Mouse (Mus musculus) E14TG2a.4 (cell line): ENCODE data around the gene Tenm3.

Experiments used
- H3K27me3 ChIP-seq: 2 replicates; pipeline ENCODE4 v1.6.1; 2014; ENCODE audit warnings: low read length, control low read depth; ENCODE audit not compliant: insufficient read depth
- H3K36me3 ChIP-seq: 2 replicates; pipeline ENCODE4 v1.6.1; 2014; ENCODE audit warnings: low read length, control low read depth; ENCODE audit not compliant: insufficient read depth
- H3K4me1 ChIP-seq: replicated peaks from 2 replicates; pipeline ENCODE4 v1.6.1; 2014; ENCODE audit warnings: low read depth, low read length, control low read depth
- H3K4me3 ChIP-seq: replicated peaks from 2 replicates; pipeline ENCODE4 v1.5.1; 2014; ENCODE audit warnings: mild to moderate bottlenecking, low read length
- H3K9me3 ChIP-seq: 2 replicates; pipeline ENCODE4 v1.6.1; 2014; ENCODE audit warnings: low read length, control low read depth
- CTCF ChIP-seq: conservative IDR thresholded peaks from 2 replicates; pipeline ENCODE4 v1.5.1; 2014; ENCODE audit warnings: low read length
- NANOG ChIP-seq: IDR thresholded peaks from 2 replicates; pipeline ENCODE4 v1.6.1; 2014; ENCODE audit warnings: borderline replicate concordance, low read length, mixed read lengths
- POU5F1 ChIP-seq: IDR thresholded peaks from 2 replicates; pipeline ENCODE4 v1.6.1; 2014; ENCODE audit warnings: low read length, borderline replicate concordance

Tenm3 gene

GRCm38 (mm10) chr8:48367164-48367563, 476.6 kb downstream of the Tenm3 start:
- Histone ChIP-seq H3K36me3 (no peaks in the 10 kb centered on the region), H3K9me3 (no peaks in the 10 kb centered on the region), H3K27me3 (no peaks in the 10 kb centered on the region), H3K4me1 (no peaks in the 10 kb centered on the region), H3K4me3 (no peak overlapping the region)
- TF ChIP-seq POU5F1 = no peak
- no peak for TF ChIP-seq CTCF
- TF ChIP-seq NANOG = no peak

- Histone ChIP-seq H3K36me3 (no peaks in the 10 kb centered on the region), H3K9me3 (no peaks in the 10 kb centered on the region), H3K27me3 (no peaks in the 10 kb centered on the region), H3K4me1 (no peaks in the 10 kb centered on the region), H3K4me3 (no peak overlapping the region)
- TF ChIP-seq POU5F1 (no peak), NANOG (no peak), CTCF (no peak)
Observed at GRCm38 (mm10) chr8:48356849-48357248, 486.9 kb downstream of the Tenm3 start.

- H3K4me1 ChIP-seq = peaks cover 4% of the 10 kb centered on the region; the same call in 1 of the 2 replicates
- no peak overlapping the region for H3K4me3 ChIP-seq
- H3K9me3 ChIP-seq = no peaks in the 10 kb centered on the region
- H3K27me3 ChIP-seq = no peaks in the 10 kb centered on the region
- no peak for TF ChIP-seq POU5F1
- TF ChIP-seq CTCF = no peak
- TF ChIP-seq NANOG = no peak
- H3K36me3 ChIP-seq = no peaks in the 10 kb centered on the region
Observed at GRCm38 (mm10) chr8:48353458-48353857, 490.3 kb downstream of the Tenm3 start.

GRCm38 (mm10) chr8:48348901-48349300, 494.9 kb downstream of the Tenm3 start:
- no peak overlapping the region for H3K4me3 ChIP-seq

GRCm38 (mm10) chr8:48348386-48348785, 495.4 kb downstream of the Tenm3 start:
- TF ChIP-seq CTCF = no peak
- TF ChIP-seq POU5F1 = no peak
- no peak for TF ChIP-seq NANOG
- H3K9me3 ChIP-seq = no peaks in the 10 kb centered on the region
- no peaks in the 10 kb centered on the region for H3K27me3 ChIP-seq
- H3K36me3 ChIP-seq = no peaks in the 10 kb centered on the region
- H3K4me1 ChIP-seq = peaks cover 4% of the 10 kb centered on the region; the same call in 1 of the 2 replicates
- H3K4me3 ChIP-seq = no peak overlapping the region

More at GRCm38 (mm10) chr8:48348901-48349300, 494.9 kb downstream of the Tenm3 start:
- peaks cover 4% of the 10 kb centered on the region; the same call in 1 of the 2 replicates for H3K4me1 ChIP-seq
- no peaks in the 10 kb centered on the region for H3K27me3 ChIP-seq
- TF ChIP-seq NANOG (no peak), POU5F1 (no peak), CTCF (no peak)
- no peaks in the 10 kb centered on the region for H3K36me3 ChIP-seq
- H3K9me3 ChIP-seq = no peaks in the 10 kb centered on the region

GRCm38 (mm10) chr8:48343067-48343420, 500.7 kb downstream of the Tenm3 start:
- TF ChIP-seq POU5F1 = no peak
- no peak for TF ChIP-seq NANOG
- no peak for TF ChIP-seq CTCF
- Histone ChIP-seq H3K36me3 (no peaks in the 10 kb centered on the region), H3K27me3 (no peaks in the 10 kb centered on the region), H3K4me3 (no peak overlapping the region), H3K4me1 (0 out of 2 replicates have a peak, but pooled peaks cover 3% of the 10 kb centered on the region), H3K9me3 (no peaks in the 10 kb centered on the region)

- TF ChIP-seq CTCF (no peak), POU5F1 (no peak), NANOG (no peak)
Observed at GRCm38 (mm10) chr8:48342321-48343066, 501.3 kb downstream of the Tenm3 start.

GRCm38 (mm10) chr8:48341692-48342091, 502.1 kb downstream of the Tenm3 start:
- Histone ChIP-seq H3K36me3 (no peaks in the 10 kb centered on the region), H3K4me3 (no peak overlapping the region), H3K9me3 (no peaks in the 10 kb centered on the region), H3K4me1 (0 out of 2 replicates have a peak, but pooled peaks cover 3% of the 10 kb centered on the region), H3K27me3 (no peaks in the 10 kb centered on the region)
- TF ChIP-seq POU5F1 (no peak), CTCF (no peak)

More at GRCm38 (mm10) chr8:48342321-48343066, 501.3 kb downstream of the Tenm3 start:
- Histone ChIP-seq H3K36me3 (no peaks in the 10 kb centered on the region), H3K4me1 (0 out of 2 replicates have a peak, but pooled peaks cover 3% of the 10 kb centered on the region), H3K4me3 (no peak overlapping the region), H3K9me3 (no peaks in the 10 kb centered on the region), H3K27me3 (no peaks in the 10 kb centered on the region)
